Mouse (Mus musculus) liver, embryonic 11.5 days (tissue): ENCODE results near the gene Tifa. TPM values are rescaled to one million over a fixed set of nuclear protein-coding genes. Genes with fewer than 3 reads are reported as not detected.

ENCODE experiments used
- ATAC-seq: fragments of 200-750 bp; cut with Nextera tagmentation; replicated peaks from 2 replicates; pipeline ENCODE4 v1.8.0; 2017; ENCODE audit warnings: moderate number of reproducible peaks, mild to moderate bottlenecking, moderate TSS enrichment, moderate library complexity; ENCODE audit not compliant: low FRiP score
- DNase-seq: peaks from one replicate; pipeline ENCODE4 v3.0.0-alpha.2; 2017; ENCODE audit warnings: low spot score
- H3K27ac ChIP-seq: fragments of 300-500 bp; sonication (generic); 2 replicates; pipeline ENCODE4 v1.5.1; 2014; ENCODE audit warnings: mild to moderate bottlenecking, low read depth, low read length, control low read depth
- H3K27me3 ChIP-seq: fragments of 300-500 bp; sonication (generic); replicated peaks from 2 replicates; pipeline ENCODE4 v1.6.1; 2014; ENCODE audit warnings: low read length, mixed read lengths; ENCODE audit not compliant: control insufficient read depth, insufficient read depth
- H3K36me3 ChIP-seq: fragments of 300-500 bp; sonication (generic); 2 replicates; pipeline ENCODE4 v1.6.1; 2014; ENCODE audit warnings: mild to moderate bottlenecking, low read length, moderate library complexity, mixed read lengths; ENCODE audit not compliant: control insufficient read depth, insufficient read depth
- H3K4me1 ChIP-seq: fragments of 300-500 bp; sonication (generic); replicated peaks from 2 replicates; pipeline ENCODE4 v1.6.1; 2014; ENCODE audit warnings: low read length, mixed read lengths; ENCODE audit not compliant: control insufficient read depth, insufficient read depth
- H3K4me2 ChIP-seq: fragments of 300-500 bp; sonication (generic); 2 replicates; pipeline ENCODE4 v1.6.1; 2014; ENCODE audit warnings: mild to moderate bottlenecking, control low read depth, moderate library complexity
- H3K4me3 ChIP-seq: fragments of 300-500 bp; sonication (generic); 2 replicates; pipeline ENCODE4 v1.5.1; 2014; ENCODE audit warnings: low read depth, low read length, control low read depth
- H3K9ac ChIP-seq: fragments of 300-500 bp; sonication (generic); 2 replicates; pipeline ENCODE4 v1.6.1; 2014; ENCODE audit warnings: low read depth, low read length, control low read depth
- H3K9me3 ChIP-seq: fragments of 300-500 bp; sonication (generic); 2 replicates; pipeline ENCODE4 v1.6.1; 2016; ENCODE audit warnings: low read length, inconsistent platforms, mixed read lengths; ENCODE audit not compliant: control insufficient read depth
- WGBS: fragments of 180-500 bp; shearing (Covaris S2); extraction: QIAGEN DNeasy Blood & Tissue Kit; methylation state at CpG from one replicate; pipeline ENCODE4 v1.1.7; 2014; 5-methylcytosine and 5-hydroxymethylcytosine counted together
- polyA plus RNA-seq: library from polyadenylated mRNA; unstranded; fragments of >200 nt; fragmentation: Nextera tagmentation; extraction: Ambion mirVana; gene quantifications from 2 replicates; pipeline ENCODE4 v1.2.1, GENCODE M21; 2014

The Tifa gene
- polyA plus RNA-seq, 1 experiment from 2014 or later = 13.4 TPM

- Histone ChIP-seq H3K27me3 (no peaks in the 10 kb centered on the region), H3K27ac (no peak overlapping the region), H3K4me3 (no peak overlapping the region), H3K4me1 (peaks cover 20% of the 10 kb centered on the region), H3K9ac (no peak overlapping the region), H3K36me3 (no peaks in the 10 kb centered on the region), H3K4me2 (no peak overlapping the region), H3K9me3 (no peaks in the 10 kb centered on the region)
- WGBS = 67% methylated on average over 9 of the region's 9 CpGs
- DNase-seq (no peak), ATAC-seq (no peak)
Measured at GRCm38 (mm10) chr3:127850776-127851646, 61.4 kb downstream of the Tifa start.

GRCm38 (mm10) chr3:127852722-127853121, 63.1 kb downstream of the Tifa start:
- Histone ChIP-seq H3K4me2 (no peak overlapping the region), H3K9me3 (no peaks in the 10 kb centered on the region), H3K4me1 (peaks cover 20% of the 10 kb centered on the region), H3K36me3 (no peaks in the 10 kb centered on the region), H3K9ac (no peak overlapping the region), H3K4me3 (no peak overlapping the region), H3K27ac (no peak overlapping the region), H3K27me3 (no peaks in the 10 kb centered on the region)
- 81% methylated on average over 9 of the region's 9 CpGs for whole genome bisulfite sequencing
- ATAC-seq (no peak), DNase-seq (no peak)

- WGBS = 31% methylated on average over 15 of the region's 15 CpGs
- no peaks in the 10 kb centered on the region for H3K36me3 ChIP-seq
- DNase-seq (peak; percentile 71), ATAC-seq (peak; percentile 64)
- H3K9ac ChIP-seq = no peak overlapping the region
- no peak overlapping the region for H3K27ac ChIP-seq
- H3K4me1 ChIP-seq = peaks cover 16% of the 10 kb centered on the region
- H3K9me3 ChIP-seq = no peaks in the 10 kb centered on the region
- no peak overlapping the region for H3K4me3 ChIP-seq
- H3K4me2 ChIP-seq = no peak overlapping the region
- no peaks in the 10 kb centered on the region for H3K27me3 ChIP-seq
Measured at GRCm38 (mm10) chr3:127853431-127854206, 64.0 kb downstream of the Tifa start.

- Histone ChIP-seq H3K4me2 (no peak overlapping the region), H3K4me1 (no peaks in the 10 kb centered on the region), H3K9ac (no peak overlapping the region), H3K36me3 (no peaks in the 10 kb centered on the region), H3K9me3 (no peaks in the 10 kb centered on the region), H3K27ac (no peak overlapping the region), H3K4me3 (no peak overlapping the region), H3K27me3 (no peaks in the 10 kb centered on the region)
- ATAC-seq (no peak), DNase-seq (no peak)
- 88% methylated on average over 11 of the region's 11 CpGs for WGBS
Measured at GRCm38 (mm10) chr3:127861340-127861739, 71.7 kb downstream of the Tifa start.

- ATAC-seq = no peak
- no peaks in the 10 kb centered on the region for H3K9me3 ChIP-seq
- WGBS = 53% methylated on average over 4 of the region's 4 CpGs
Measured at GRCm38 (mm10) chr3:127862479-127862878, 72.9 kb downstream of the Tifa start.

GRCm38 (mm10) chr3:127863571-127863970, 74.0 kb downstream of the Tifa start:
- H3K9me3 ChIP-seq = no peaks in the 10 kb centered on the region
- ATAC-seq (no peak), DNase-seq (no peak)
- H3K27me3 ChIP-seq = no peaks in the 10 kb centered on the region
- H3K4me1 ChIP-seq = 0 out of 2 replicates have a peak, but pooled peaks cover 2% of the 10 kb centered on the region
- H3K9ac ChIP-seq = no peak overlapping the region
- H3K4me2 ChIP-seq = no peak overlapping the region
- WGBS = 82% methylated on average over 3 of the region's 3 CpGs
- H3K36me3 ChIP-seq = no peaks in the 10 kb centered on the region
- H3K27ac ChIP-seq = no peak overlapping the region
- no peak overlapping the region for H3K4me3 ChIP-seq

More at GRCm38 (mm10) chr3:127862479-127862878, 72.9 kb downstream of the Tifa start:
- Histone ChIP-seq H3K36me3 (no peaks in the 10 kb centered on the region), H3K4me1 (0 out of 2 replicates have a peak, but pooled peaks cover 2% of the 10 kb centered on the region), H3K4me2 (no peak overlapping the region), H3K4me3 (no peak overlapping the region), H3K27me3 (no peaks in the 10 kb centered on the region), H3K27ac (no peak overlapping the region), H3K9ac (no peak overlapping the region)
- no peak for DNase-seq

- Histone ChIP-seq H3K4me1 (0 out of 2 replicates have a peak, but pooled peaks cover 2% of the 10 kb centered on the region), H3K9me3 (no peaks in the 10 kb centered on the region), H3K27me3 (no peaks in the 10 kb centered on the region), H3K4me3 (no peak overlapping the region), H3K36me3 (no peaks in the 10 kb centered on the region), H3K9ac (no peak overlapping the region), H3K27ac (no peak overlapping the region), H3K4me2 (no peak overlapping the region)
- WGBS = 52% methylated on average over 2 of the region's 2 CpGs
- ATAC-seq = no peak
- no peak for DNase-seq
Measured at GRCm38 (mm10) chr3:127864242-127864641, 74.6 kb downstream of the Tifa start.

- DNase-seq = peak; percentile 12
- no peaks in the 10 kb centered on the region for H3K27me3 ChIP-seq
- 0 out of 2 replicates have a peak, but pooled peaks cover 2% of the 10 kb centered on the region for H3K4me1 ChIP-seq
- no peak overlapping the region for H3K9ac ChIP-seq
- H3K27ac ChIP-seq = no peak overlapping the region
- no peak for ATAC-seq
- H3K36me3 ChIP-seq = no peaks in the 10 kb centered on the region
- 93% methylated on average over 9 of the region's 9 CpGs for WGBS
- no peak overlapping the region for H3K4me3 ChIP-seq
- no peak overlapping the region for H3K4me2 ChIP-seq
- H3K9me3 ChIP-seq = no peaks in the 10 kb centered on the region
Measured at GRCm38 (mm10) chr3:127868046-127868758, 78.6 kb downstream of the Tifa start.
